Mouse (Mus musculus): ENCODE measurements around the gene Cxcr2. TPM values are rescaled to one million over a fixed set of nuclear protein-coding genes. Genes with fewer than 3 reads are reported as not detected.

Gene Cxcr2
- not detected for total RNA-seq (2021)

GRCm38 (mm10) chr1:74153461-74154184, at the start of gene Cxcr2:
Cxcr2 (plus strand) TSS chr1:74153989.
- no peak for DNase-seq (ENCODE audit: extremely low spot score in 1 of 2, low spot score in 2 of 2)
- intact Hi-C loops (cut with DNase I): no loop called here

- no peak for DNase-seq (ENCODE audit: extremely low spot score in 1 of 2, low spot score in 2 of 2)
- intact Hi-C loops (cut with DNase I): no loop called here
Observed at GRCm38 (mm10) chr1:74105660-74106059, 48.1 kb upstream of the Cxcr2 start.

- no peak for DNase-seq (ENCODE audit: extremely low spot score in 1 of 2, low spot score in 2 of 2)
- intact Hi-C loops (cut with DNase I): no loop called here
Observed at GRCm38 (mm10) chr1:74106214-74106613, 47.6 kb upstream of the Cxcr2 start.

GRCm38 (mm10) chr1:74107931-74108618, 45.7 kb upstream of the Cxcr2 start:
- DNase-seq (ENCODE audit: extremely low spot score in 1 of 2, low spot score in 2 of 2): peak in 1 of 2 experiments; percentile 15
- intact Hi-C loops (cut with DNase I): no loop called here

- intact Hi-C loops (cut with DNase I): no loop called here
- DNase-seq (ENCODE audit: extremely low spot score in 1 of 2, low spot score in 2 of 2): no peak
Observed at GRCm38 (mm10) chr1:74109670-74110069, 44.1 kb upstream of the Cxcr2 start.

GRCm38 (mm10) chr1:74110932-74111695, 42.7 kb upstream of the Cxcr2 start:
- intact Hi-C loops (cut with DNase I): no loop called here
- peak in 1 of 2 experiments; percentile 51 for DNase-seq (ENCODE audit: extremely low spot score in 1 of 2, low spot score in 2 of 2)

GRCm38 (mm10) chr1:74111696-74112030, 42.1 kb upstream of the Cxcr2 start:
- DNase-seq (ENCODE audit: extremely low spot score in 1 of 2, low spot score in 2 of 2): no peak
- intact Hi-C loops (cut with DNase I): no loop called here

- intact Hi-C loops (cut with DNase I): no loop called here
- no peak for DNase-seq (ENCODE audit: extremely low spot score in 1 of 2, low spot score in 2 of 2)
Observed at GRCm38 (mm10) chr1:74113071-74113470, 40.7 kb upstream of the Cxcr2 start.

- DNase-seq (ENCODE audit: extremely low spot score in 1 of 2, low spot score in 2 of 2): no peak
- intact Hi-C loops (cut with DNase I): no loop called here
Observed at GRCm38 (mm10) chr1:74117876-74118275, 35.9 kb upstream of the Cxcr2 start.

GRCm38 (mm10) chr1:74119115-74119514, 34.7 kb upstream of the Cxcr2 start:
- DNase-seq (ENCODE audit: extremely low spot score in 1 of 2, low spot score in 2 of 2): no peak
- intact Hi-C loops (cut with DNase I): no loop called here

- intact Hi-C loops (cut with DNase I): loop anchor here (5.0 kb wide), 1 partner anchor 134 kb away; no protein-coding TSS in a partner anchor
- DNase-seq (ENCODE audit: extremely low spot score in 1 of 2, low spot score in 2 of 2): no peak
Observed at GRCm38 (mm10) chr1:74121138-74121537, 32.7 kb upstream of the Cxcr2 start.

GRCm38 (mm10) chr1:74121821-74122576, 31.8 kb upstream of the Cxcr2 start:
- intact Hi-C loops (cut with DNase I): loop anchor here (5.0 kb wide), 1 partner anchor 135 kb away; no protein-coding TSS in a partner anchor
- DNase-seq (ENCODE audit: extremely low spot score in 1 of 2, low spot score in 2 of 2): peak in 1 of 2 experiments; percentile 77

- intact Hi-C loops (cut with DNase I): loop anchor here (5.0 kb wide), 1 partner anchor 136 kb away; no protein-coding TSS in a partner anchor
- no peak for DNase-seq (ENCODE audit: extremely low spot score in 1 of 2, low spot score in 2 of 2)
Observed at GRCm38 (mm10) chr1:74123215-74123614, 30.6 kb upstream of the Cxcr2 start.

GRCm38 (mm10) chr1:74124021-74124981, 29.5 kb upstream of the Cxcr2 start, which contains the start of gene Tns1:
Tns1 (minus strand) TSS chr1:74124449.
- intact Hi-C loops (cut with DNase I): loop anchor here (5.0 kb wide), 1 partner anchor 137 kb away; no protein-coding TSS in a partner anchor

GRCm38 (mm10) chr1:74124991-74125552, 28.7 kb upstream of the Cxcr2 start, which contains the start of gene Rufy4:
Rufy4 (plus strand) TSS chr1:74125541.
- DNase-seq (ENCODE audit: extremely low spot score in 1 of 2, low spot score in 2 of 2): peak; percentile 63 to 80
- intact Hi-C loops (cut with DNase I): loop anchor here (5.0 kb wide), 2 partner anchors 138 to 223 kb away; no protein-coding TSS in a partner anchor

More at GRCm38 (mm10) chr1:74124021-74124981, 29.5 kb upstream of the Cxcr2 start, which contains the start of gene Tns1:
- DNase-seq (ENCODE audit: extremely low spot score in 1 of 2, low spot score in 2 of 2): peak in 1 of 2 experiments; percentile 71

- intact Hi-C loops (cut with DNase I): no loop called here
- no peak for DNase-seq (ENCODE audit: extremely low spot score in 1 of 2, low spot score in 2 of 2)
Observed at GRCm38 (mm10) chr1:74130883-74131659, 22.7 kb upstream of the Cxcr2 start.

Measured in left cerebral cortex, postnatal 10 days (tissue).